Mouse (Mus musculus) layer of hippocampus, adult 18-20 months (tissue): ENCODE data around the gene Sirt7. TPM values are rescaled to one million over a fixed set of nuclear protein-coding genes. Genes with fewer than 3 reads are reported as not detected.

Experiments
- DNase-seq, 2 experiments: peaks; one replicate each; pipeline ENCODE4 v3.0.0; 2022; ENCODE audit warnings: low spot score in 2 of 2
- total RNA-seq, 2 experiments: library from RNA; stranded (reverse); gene quantifications; 2 replicates each; pipeline ENCODE4 v1.2.3; 2021

The Sirt7 gene
- total RNA-seq, 2 experiments from 2014 or later = 35.4 to 41.5 TPM

GRCm38 (mm10) chr11:120618619-120619535, 6.2 kb downstream of the Sirt7 start:
- DNase-seq = no peak

GRCm38 (mm10) chr11:120617519-120618112, 7.4 kb downstream of the Sirt7 start, which contains the start of gene Pcyt2:
Gene Pcyt2 (minus strand): TSS chr11:120617936.
- peak; percentile 88 to 94 for DNase-seq

- no peak for DNase-seq
These were observed 8.3 kb downstream of the Sirt7 start for GRCm38 (mm10) chr11:120616617-120617294.

- no peak for DNase-seq
These were observed 9.3 kb downstream of the Sirt7 start for GRCm38 (mm10) chr11:120615606-120616203.

- DNase-seq = no peak
These were observed 9.9 kb downstream of the Sirt7 start for GRCm38 (mm10) chr11:120615167-120615566.

- no peak for DNase-seq
These were observed 11.1 kb downstream of the Sirt7 start for GRCm38 (mm10) chr11:120613976-120614375.

GRCm38 (mm10) chr11:120613481-120613972, 11.5 kb downstream of the Sirt7 start:
- no peak for DNase-seq

GRCm38 (mm10) chr11:120612763-120613162, 12.3 kb downstream of the Sirt7 start:
- DNase-seq = peak in 1 of 2 experiments; percentile 77

- DNase-seq = no peak
These were observed 14.5 kb downstream of the Sirt7 start for GRCm38 (mm10) chr11:120610477-120611046.

- DNase-seq = no peak
These were observed 15.8 kb downstream of the Sirt7 start for GRCm38 (mm10) chr11:120609250-120609649.

GRCm38 (mm10) chr11:120608241-120609034, 16.6 kb downstream of the Sirt7 start, which contains the start of gene Npb:
Gene Npb (plus strand): TSS chr11:120608477.
- no peak for DNase-seq

GRCm38 (mm10) chr11:120606764-120607163, 18.3 kb downstream of the Sirt7 start:
- DNase-seq = no peak

- no peak for DNase-seq
These were observed 19.4 kb downstream of the Sirt7 start for GRCm38 (mm10) chr11:120605667-120606066.

GRCm38 (mm10) chr11:120603545-120603944, 21.5 kb downstream of the Sirt7 start:
- DNase-seq = no peak

GRCm38 (mm10) chr11:120600716-120601115, 24.3 kb downstream of the Sirt7 start:
- no peak for DNase-seq

GRCm38 (mm10) chr11:120598990-120599549, 26.0 kb downstream of the Sirt7 start:
- DNase-seq = no peak

- peak; percentile 91 to 95 for DNase-seq
These were observed 26.6 kb downstream of the Sirt7 start, which contains the start of the genes Alyref and Anapc11 for GRCm38 (mm10) chr11:120598283-120598989. Gene Alyref (minus strand): TSS chr11:120598365. Gene Anapc11 (plus strand): TSS chr11:120598421.
